Mouse (Mus musculus) liver, embryonic 14.5 days (tissue): ENCODE results near the gene Kdm2a. TPM values are rescaled to one million over a fixed set of nuclear protein-coding genes. Genes with fewer than 3 reads are reported as not detected.

Experiments
- ATAC-seq: fragments of 200-750 bp; cut with Nextera tagmentation; 2 replicates; pipeline ENCODE4 v1.8.0; 2017; ENCODE audit warnings: moderate number of reproducible peaks, mild to moderate bottlenecking, moderate library complexity; ENCODE audit not compliant: insufficient read depth
- DNase-seq, 3 experiments: peaks; one replicate each; pipeline ENCODE4 v3.0.0-alpha.2; 2012 to 2013; ENCODE audit warnings: low read depth in 3 of 3, low spot score in 3 of 3
- H3K27ac ChIP-seq: fragments of 300-500 bp; sonication (generic); 2 replicates; pipeline ENCODE4 v1.5.1; 2014; ENCODE audit warnings: moderate library complexity, mild to moderate bottlenecking, control low read depth, inconsistent platforms
- H3K27me3 ChIP-seq: fragments of 300-500 bp; sonication (generic); 2 replicates; pipeline ENCODE4 v1.6.1; 2014; ENCODE audit warnings: mild to moderate bottlenecking, low read length, moderate library complexity; ENCODE audit not compliant: control insufficient read depth, insufficient read depth
- H3K36me3 ChIP-seq: fragments of 300-500 bp; sonication (generic); replicated peaks from 2 replicates; pipeline ENCODE4 v1.6.1; 2014; ENCODE audit warnings: low read depth; ENCODE audit not compliant: control insufficient read depth, insufficient read depth
- H3K4me1 ChIP-seq, 2 experiments: fragments of 200-500 bp in 1 of 2; fragments of 300-500 bp in 1 of 2; sonication (generic) in 1 of 2; replicated peaks; 2 replicates each; pipeline ENCODE4 v1.6.1; 2012 to 2014; ENCODE audit warnings: antibody characterized with exemption in 1 of 2, inconsistent platforms in 1 of 2, low read length in 1 of 2; ENCODE audit not compliant: control insufficient read depth in 2 of 2, insufficient read depth in 2 of 2
- H3K4me2 ChIP-seq: fragments of 300-500 bp; sonication (generic); 2 replicates; pipeline ENCODE4 v1.6.1; 2014; ENCODE audit warnings: low read depth, mild to moderate bottlenecking, control low read depth, moderate library complexity
- H3K4me3 ChIP-seq, 2 experiments: fragments of 200-500 bp in 1 of 2; fragments of 300-500 bp in 1 of 2; sonication (generic) in 1 of 2; 2 replicates each; pipeline ENCODE4 v1.5.1; 2012 to 2014; ENCODE audit warnings: low read depth in 2 of 2, low read length in 2 of 2, mild to moderate bottlenecking in 2 of 2, control low read depth in 1 of 2, inconsistent platforms in 1 of 2, moderate library complexity in 1 of 2; ENCODE audit not compliant: insufficient read depth in 1 of 2
- H3K9ac ChIP-seq: fragments of 300-500 bp; sonication (generic); replicated peaks from 2 replicates; pipeline ENCODE4 v1.6.1; 2014; ENCODE audit warnings: mild to moderate bottlenecking, control low read depth, moderate library complexity
- H3K9me3 ChIP-seq: fragments of 300-500 bp; sonication (generic); 2 replicates; pipeline ENCODE4 v1.6.1; 2016; ENCODE audit warnings: low read length, mixed read lengths; ENCODE audit not compliant: control insufficient read depth
- CTCF ChIP-seq: IDR thresholded peaks from 2 replicates; pipeline ENCODE4 v1.5.1; 2016; ENCODE audit warnings: antibody characterized with exemption, low read depth, control low read depth
- EP300 ChIP-seq: IDR thresholded peaks from 2 replicates; pipeline ENCODE4 v1.6.1; 2016; ENCODE audit warnings: antibody characterized with exemption, low read depth
- WGBS: fragments of 180-500 bp; shearing (Covaris S2); extraction: QIAGEN DNeasy Blood & Tissue Kit; methylation state at CpG from one replicate; pipeline ENCODE4 v1.1.7; 2014; ENCODE audit not compliant: insufficient replicate concordance; 5-methylcytosine and 5-hydroxymethylcytosine counted together
- polyA plus RNA-seq, 2 experiments: library from polyadenylated mRNA; depleted of rRNA in 1 of 2; stranded (reverse) in 1 of 2; unstranded in 1 of 2; fragments of >200 nt; fragmentation: Nextera tagmentation in 1 of 2; extraction: Ambion mirVana in 1 of 2; gene quantifications; 2 replicates each; pipeline versions ENCODE4 v1.2.1 to v1.2.3; 2012 to 2014

The Kdm2a gene
- polyA plus RNA-seq, 2 experiments, result 12.4 to 19.0 TPM

DNA sequence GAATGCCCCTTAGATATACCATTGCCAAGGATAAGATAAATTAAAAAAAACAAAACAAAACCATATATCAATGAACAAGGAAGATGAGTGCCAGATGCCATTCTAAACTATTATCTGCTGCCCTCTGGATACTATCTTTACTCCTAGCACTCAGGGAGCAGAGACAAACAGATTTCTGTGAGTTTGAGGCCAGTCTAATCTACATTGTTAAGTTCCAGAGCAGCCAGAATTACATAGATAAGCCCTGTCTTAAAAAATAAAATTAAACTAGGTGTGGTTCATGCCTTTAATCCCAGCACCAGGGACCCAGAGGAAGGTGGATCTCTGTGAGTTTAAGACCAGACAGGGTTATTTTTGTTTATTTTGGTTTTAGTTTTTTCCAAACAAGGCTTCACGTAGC, 51.6 kb downstream of the Kdm2a start:
- no peaks in the 10 kb centered on the region for H3K27me3 ChIP-seq
- H3K9me3 ChIP-seq, result no peaks in the 10 kb centered on the region
- H3K4me2 ChIP-seq, result no peak overlapping the region
- ATAC-seq, result no peak
- no peak overlapping the region for H3K4me3 ChIP-seq
- TF ChIP-seq CTCF (no peak), EP300 (no peak)
- 77% methylated on average over 1 of the region's 1 CpGs for WGBS
- H3K9ac ChIP-seq, result no peak overlapping the region
- H3K27ac ChIP-seq, result no peak overlapping the region
- no peak for DNase-seq
- H3K4me1 ChIP-seq, result no peaks in the 10 kb centered on the region
- H3K36me3 ChIP-seq, result peaks cover 53% of the 10 kb centered on the region

- TF ChIP-seq CTCF (peak; percentile 75), EP300 (no peak)
- H3K27me3 ChIP-seq, result no peaks in the 10 kb centered on the region
- peak; percentile 45 to 57 (median 49) for DNase-seq
These were observed 59.9 kb downstream of the Kdm2a start for GRCm38 (mm10) chr19:4338162-4338561.

GRCm38 (mm10) chr19:4333791-4334190, 64.3 kb downstream of the Kdm2a start:
- peak overlapping the region; percentile 69 for H3K9ac ChIP-seq
- under 1% methylated on average over 16 of the region's 16 CpGs for WGBS

More at GRCm38 (mm10) chr19:4338162-4338561, 59.9 kb downstream of the Kdm2a start:
- Histone ChIP-seq H3K9me3 (no peaks in the 10 kb centered on the region), H3K4me2 (no peak overlapping the region), H3K4me3 (no peak overlapping the region), H3K27ac (no peak overlapping the region), H3K36me3 (peaks cover 29% of the 10 kb centered on the region), H3K9ac (no peak overlapping the region), H3K4me1 (peaks cover 6 to 9% of the 10 kb centered on the region in 2 experiments; a peak in 3 of 4 replicates)
- 18% methylated on average over 2 of the region's 2 CpGs for WGBS
- no peak for ATAC-seq

DNA sequence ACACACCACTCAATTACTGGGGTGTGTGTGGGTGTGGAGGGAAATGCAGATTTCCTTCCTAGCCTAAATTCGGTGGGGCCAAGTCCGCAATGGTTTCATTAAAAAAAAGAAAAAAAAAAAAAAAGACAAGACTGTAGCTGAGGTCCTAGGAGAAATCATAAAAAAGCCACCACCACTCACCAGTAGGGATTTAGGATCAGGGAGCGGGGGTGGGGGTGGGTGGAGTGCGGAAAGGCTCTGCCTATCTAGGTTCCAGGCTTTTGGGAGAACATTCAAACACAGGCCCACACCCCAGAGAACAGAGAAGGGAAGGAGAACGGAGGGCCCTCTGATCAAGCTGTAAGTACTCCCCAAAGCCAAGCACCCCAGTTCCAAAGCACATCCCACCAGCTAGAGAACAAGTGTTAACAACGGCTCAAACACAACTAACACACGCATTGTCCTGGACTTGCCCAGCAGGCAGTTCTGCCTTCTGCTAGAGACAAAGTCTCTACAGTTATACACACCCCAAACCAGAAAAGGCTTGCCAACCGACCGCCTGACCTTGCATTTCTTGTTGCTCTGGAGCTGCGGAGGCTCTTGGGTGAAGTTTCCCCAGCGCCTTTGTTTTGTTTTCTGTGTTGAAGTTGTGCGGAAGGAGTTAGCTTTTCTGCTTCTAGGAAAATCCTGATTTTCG, 64.8 kb downstream of the Kdm2a start:
- no peak for TF ChIP-seq EP300
- no peak for TF ChIP-seq CTCF
- under 1% methylated on average over 13 of the region's 13 CpGs for WGBS
- peaks cover 17% of the 10 kb centered on the region in 2 experiments for H3K4me1 ChIP-seq
- peak overlapping the region; percentile 66 to 81 for H3K4me3 ChIP-seq
- H3K27ac ChIP-seq, result peak overlapping the region; percentile 76
- H3K4me2 ChIP-seq, result peak overlapping the region; percentile 80
- ATAC-seq (peak; percentile 32; the same call in 1 of the 2 replicates), DNase-seq (peak in 1 of 3 experiments; percentile 32)
- H3K27me3 ChIP-seq, result no peaks in the 10 kb centered on the region
- H3K9me3 ChIP-seq, result no peaks in the 10 kb centered on the region
- H3K9ac ChIP-seq, result peak overlapping the region; percentile 69
- H3K36me3 ChIP-seq, result peaks cover 27% of the 10 kb centered on the region

More at GRCm38 (mm10) chr19:4333791-4334190, 64.3 kb downstream of the Kdm2a start:
- H3K9me3 ChIP-seq, result no peaks in the 10 kb centered on the region
- TF ChIP-seq CTCF, result no peak; the same call in 1 of the 2 replicates
- no peak; the same call in 1 of the 2 replicates for TF ChIP-seq EP300
- H3K4me2 ChIP-seq, result peak overlapping the region; percentile 80
- no peaks in the 10 kb centered on the region for H3K27me3 ChIP-seq
- peak overlapping the region; percentile 76 for H3K27ac ChIP-seq
- H3K36me3 ChIP-seq, result peaks cover 22% of the 10 kb centered on the region
- peaks cover 17% of the 10 kb centered on the region in 2 experiments for H3K4me1 ChIP-seq
- H3K4me3 ChIP-seq, result peak overlapping the region; percentile 66 to 81
- peak; percentile 75 to 77 (median 77) for DNase-seq
- peak; percentile 94 for ATAC-seq

DNA sequence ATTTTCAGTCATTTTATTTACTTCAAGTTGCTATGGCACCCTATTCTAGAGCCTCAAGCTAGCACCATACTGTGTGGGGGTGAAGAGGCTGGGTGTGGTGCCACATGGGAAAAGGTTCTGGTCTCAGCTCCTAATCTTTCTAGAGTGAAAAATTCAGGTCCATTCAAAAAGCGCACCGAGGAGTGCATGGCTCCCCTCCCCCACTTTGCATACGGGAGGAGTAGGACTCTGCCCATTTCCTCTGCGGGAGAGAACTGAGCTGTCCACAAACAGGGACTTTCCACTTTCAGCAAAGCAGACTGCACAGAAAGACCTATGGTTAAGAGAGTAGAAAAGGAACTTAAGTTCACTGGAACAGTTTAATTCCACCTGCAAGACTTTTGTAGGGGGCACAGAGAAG, 65.4 kb downstream of the Kdm2a start:
- Histone ChIP-seq H3K36me3 (peaks cover 33% of the 10 kb centered on the region), H3K4me3 (peak overlapping the region; percentile 66 to 81), H3K9ac (peak overlapping the region; percentile 69), H3K9me3 (no peaks in the 10 kb centered on the region), H3K4me1 (peaks cover 17% of the 10 kb centered on the region in 2 experiments), H3K4me2 (peak overlapping the region; percentile 80), H3K27me3 (no peaks in the 10 kb centered on the region), H3K27ac (no peak overlapping the region)
- DNase-seq (peak; percentile 27 to 48 (median 28)), ATAC-seq (peak; percentile 16)
- 1% methylated on average over 4 of the region's 4 CpGs for WGBS
- no peak for TF ChIP-seq EP300
- no peak for TF ChIP-seq CTCF
